Mouse (Mus musculus) bone marrow, adult 2 months (tissue): ENCODE data around the gene Txnrd1.

ENCODE experiments used
- CTCF ChIP-seq: fragments of 200-500 bp; IDR thresholded peaks from 2 replicates; pipeline ENCODE4 v1.5.1; 2011; ENCODE audit warnings: low read length, control low read depth; ENCODE audit not compliant: control insufficient read depth, insufficient read depth
- POLR2A ChIP-seq: fragments of 200-500 bp; IDR thresholded peaks from 2 replicates; pipeline ENCODE4 v1.6.1; 2011; ENCODE audit warnings: low read depth, mild to moderate bottlenecking, control low read depth, low read length, borderline replicate concordance; ENCODE audit not compliant: control insufficient read depth

GRCm38 (mm10) chr10:82935018-82935633 is 101.4 kb downstream of the Txnrd1 start:
- TF ChIP-seq CTCF (no peak), POLR2A (no peak)
